Mouse (Mus musculus): ENCODE results near the gene Rgl2. TPM values are rescaled to one million over a fixed set of nuclear protein-coding genes. Genes with fewer than 3 reads are reported as not detected.

Rgl2 gene
- polyA plus RNA-seq, 1 experiment from 2014 or later, result 59.2 TPM

DNA sequence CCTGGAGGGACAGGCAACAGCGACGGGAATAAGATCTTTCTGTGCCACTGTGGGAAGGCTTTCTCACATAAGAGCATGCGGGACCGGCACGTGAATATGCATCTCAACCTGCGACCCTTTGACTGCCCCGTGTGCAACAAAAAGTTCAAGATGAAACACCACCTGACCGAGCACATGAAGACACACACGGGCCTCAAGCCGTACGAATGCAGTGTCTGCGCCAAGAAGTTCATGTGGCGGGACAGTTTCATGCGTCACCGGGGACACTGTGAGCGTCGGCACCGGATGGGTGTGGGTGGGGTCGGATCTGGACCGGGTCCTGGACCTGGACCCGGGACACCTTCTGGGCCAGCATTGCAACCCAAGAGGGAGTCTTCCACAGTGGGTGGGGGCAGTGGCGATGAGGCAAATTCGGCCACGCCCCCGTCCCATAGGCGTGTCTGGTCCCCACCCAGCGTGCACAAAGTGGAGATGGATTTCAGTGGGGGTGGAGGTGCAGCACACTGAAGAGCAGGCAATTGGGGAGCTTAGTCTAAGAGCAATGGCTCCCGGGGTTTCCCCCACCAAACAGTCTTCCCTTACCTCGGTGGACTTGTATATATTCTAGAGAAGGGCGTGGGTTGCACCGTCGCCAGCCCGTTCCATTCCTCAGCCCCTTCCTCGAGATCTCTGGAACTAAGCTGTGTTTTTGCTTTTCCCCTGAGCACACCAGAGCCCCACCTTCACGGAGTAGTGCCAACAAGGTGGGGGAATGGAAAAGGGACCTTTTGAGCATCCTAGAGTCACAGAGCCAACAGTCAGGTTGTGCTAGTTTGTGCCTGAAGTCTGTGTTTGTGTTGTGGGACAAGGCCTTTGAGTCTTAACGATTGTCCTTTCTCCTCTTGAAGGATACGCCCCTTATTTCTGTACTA is 10.8 kb upstream of the Rgl2 start:
- H3K27me3 ChIP-seq, result no peaks in the 10 kb centered on the region
- no peaks in the 10 kb centered on the region for H3K9me3 ChIP-seq
- H3K9ac ChIP-seq, result no peak overlapping the region
- WGBS, result 64% methylated on average over 37 of the region's 37 CpGs
- ATAC-seq (ENCODE audit: low FRiP score, low read depth), result no peak
- H3K4me3 ChIP-seq, result peak overlapping the region; percentile 65
- H3K4me2 ChIP-seq (replicated peaks), result peak overlapping the region; percentile 99
- peaks cover 44% of the 10 kb centered on the region for H3K4me1 ChIP-seq
- no peak overlapping the region for H3K27ac ChIP-seq
- peaks cover 23% of the 10 kb centered on the region for H3K36me3 ChIP-seq

DNA sequence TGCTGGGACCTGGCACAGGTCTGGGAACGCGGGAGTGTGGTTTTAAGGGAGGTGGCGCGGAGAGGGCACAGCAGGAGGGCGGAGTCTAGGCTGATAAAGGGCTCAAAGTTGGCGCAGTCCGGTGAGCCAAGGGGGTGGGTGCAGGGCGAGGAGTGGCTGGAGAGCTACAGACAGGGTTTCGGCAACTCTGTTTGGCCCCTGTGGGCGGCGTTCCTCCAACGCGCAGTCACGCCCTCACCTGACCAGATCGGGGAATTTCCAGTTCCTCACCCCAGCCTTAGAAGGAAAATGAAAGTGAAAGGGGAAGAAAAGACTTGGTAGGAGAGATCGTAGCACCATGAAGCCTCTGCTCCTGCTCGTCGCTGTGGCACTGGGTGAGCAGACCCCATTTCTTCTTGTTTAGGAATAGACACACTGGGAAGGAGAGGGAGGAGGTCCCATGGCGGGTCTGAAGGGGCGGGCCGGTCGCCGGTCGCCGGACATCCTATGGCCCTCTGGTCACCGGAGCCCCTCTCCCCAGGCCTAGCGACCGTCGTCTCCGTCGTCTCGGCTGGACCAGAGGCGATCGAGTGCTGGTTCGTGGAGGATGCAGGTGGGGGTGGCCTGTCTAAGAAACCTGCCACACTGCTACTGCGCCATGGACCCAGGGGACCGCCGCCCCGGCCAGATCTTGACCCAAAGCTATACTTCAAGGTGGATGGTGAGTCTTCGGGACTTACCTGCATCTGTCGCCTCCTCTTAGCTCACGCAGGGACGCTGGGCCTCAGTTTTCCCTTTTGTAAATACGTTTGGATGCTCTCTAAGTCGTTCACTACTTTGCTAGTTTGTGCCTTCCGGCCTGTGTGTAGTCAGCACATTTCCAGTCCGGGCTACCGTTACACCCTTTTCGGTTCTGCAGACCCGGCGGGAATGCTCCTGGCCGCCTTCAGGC is 9.7 kb upstream of the Rgl2 start:
- Histone ChIP-seq H3K36me3 (peaks cover 12% of the 10 kb centered on the region), H3K27ac (peak overlapping the region; percentile 77), H3K9ac (peak overlapping the region; percentile 82), H3K4me1 (peaks cover 38% of the 10 kb centered on the region), H3K27me3 (no peaks in the 10 kb centered on the region), H3K4me2 (replicated peaks) (peak overlapping the region; percentile 99), H3K4me3 (peak overlapping the region; percentile 65), H3K9me3 (no peaks in the 10 kb centered on the region)
- ATAC-seq (ENCODE audit: low FRiP score, low read depth), result no peak
- under 1% methylated on average over 52 of the region's 52 CpGs for WGBS

DNA sequence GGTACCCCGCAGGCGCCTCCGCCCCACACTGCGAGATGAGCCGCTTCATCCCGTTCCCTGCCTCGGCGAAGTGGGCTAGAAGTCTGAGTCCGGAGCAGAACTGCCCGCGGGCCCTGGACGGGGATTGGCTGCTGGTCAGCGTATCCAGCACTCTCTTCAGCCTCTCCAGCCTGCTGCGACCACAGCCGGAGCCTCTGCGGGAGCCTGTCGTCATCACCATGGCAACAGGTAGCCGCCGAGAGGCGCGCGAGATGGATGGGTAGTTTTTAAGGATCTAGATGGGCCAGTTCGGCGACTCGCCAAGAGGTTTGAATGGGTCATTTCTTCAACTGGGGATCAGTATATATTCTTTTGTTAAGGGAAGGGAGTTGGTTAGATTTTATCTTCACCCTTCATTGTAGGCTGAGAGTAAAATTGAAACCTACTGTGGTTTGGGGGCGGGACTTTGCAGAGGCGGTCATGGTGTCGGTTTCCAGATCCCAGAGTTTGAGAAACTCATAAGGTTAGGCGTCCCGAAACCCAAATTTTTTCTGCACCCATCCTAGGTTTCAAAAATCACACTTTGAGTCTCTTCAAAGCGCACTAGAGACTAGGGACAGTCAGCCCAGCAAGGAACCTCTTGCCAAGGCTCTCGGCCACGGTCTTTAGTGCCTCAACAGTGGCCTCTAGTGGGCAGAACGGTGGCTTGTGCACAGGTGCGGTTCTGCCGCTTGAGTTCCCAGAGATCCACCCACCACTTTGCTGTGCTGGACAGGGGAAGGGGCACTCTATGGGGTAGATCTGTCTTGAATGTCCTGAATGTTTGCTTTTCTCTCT is 8.9 kb upstream of the Rgl2 start:
- H3K4me1 ChIP-seq, result peaks cover 29% of the 10 kb centered on the region
- H3K27me3 ChIP-seq, result no peaks in the 10 kb centered on the region
- peak overlapping the region; percentile 99 for H3K4me2 ChIP-seq (replicated peaks)
- peak; percentile 25 for ATAC-seq (ENCODE audit: low FRiP score, low read depth)
- peaks cover 12% of the 10 kb centered on the region; the same call in 1 of the 2 replicates for H3K36me3 ChIP-seq
- peak overlapping the region; percentile 82 for H3K9ac ChIP-seq
- WGBS, result 1% methylated on average over 36 of the region's 36 CpGs
- H3K27ac ChIP-seq, result peak overlapping the region; percentile 77; the same call in 1 of the 2 replicates
- peak overlapping the region; percentile 65 for H3K4me3 ChIP-seq
- no peaks in the 10 kb centered on the region for H3K9me3 ChIP-seq

DNA sequence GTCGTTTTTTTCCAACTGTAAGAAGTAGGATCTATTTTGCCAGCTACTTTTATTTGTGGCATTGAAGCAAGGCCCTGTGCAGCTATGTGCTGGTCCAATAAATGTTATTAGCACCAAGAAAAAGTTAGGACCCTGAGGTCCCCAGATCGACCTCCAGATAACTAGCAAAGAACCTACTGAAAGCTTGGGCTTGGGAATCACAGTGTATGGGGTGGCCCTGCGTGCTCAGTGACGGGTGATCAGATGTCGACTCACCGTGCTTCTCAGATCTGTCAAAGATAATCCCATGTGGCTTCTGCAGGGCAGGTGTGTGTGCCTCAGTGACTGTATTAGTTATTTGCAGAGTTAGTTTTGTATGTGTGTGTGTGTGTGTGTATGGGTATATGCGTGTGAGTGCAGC is 8.0 kb upstream of the Rgl2 start:
- Histone ChIP-seq H3K4me3 (no peak overlapping the region), H3K27me3 (no peaks in the 10 kb centered on the region), H3K4me2 (replicated peaks) (no peak overlapping the region), H3K36me3 (peaks cover 21% of the 10 kb centered on the region; the same call in 1 of the 2 replicates), H3K27ac (no peak overlapping the region), H3K4me1 (peaks cover 29% of the 10 kb centered on the region), H3K9me3 (no peaks in the 10 kb centered on the region), H3K9ac (no peak overlapping the region)
- ATAC-seq (ENCODE audit: low FRiP score, low read depth), result no peak
- 85% methylated on average over 7 of the region's 7 CpGs for WGBS

DNA sequence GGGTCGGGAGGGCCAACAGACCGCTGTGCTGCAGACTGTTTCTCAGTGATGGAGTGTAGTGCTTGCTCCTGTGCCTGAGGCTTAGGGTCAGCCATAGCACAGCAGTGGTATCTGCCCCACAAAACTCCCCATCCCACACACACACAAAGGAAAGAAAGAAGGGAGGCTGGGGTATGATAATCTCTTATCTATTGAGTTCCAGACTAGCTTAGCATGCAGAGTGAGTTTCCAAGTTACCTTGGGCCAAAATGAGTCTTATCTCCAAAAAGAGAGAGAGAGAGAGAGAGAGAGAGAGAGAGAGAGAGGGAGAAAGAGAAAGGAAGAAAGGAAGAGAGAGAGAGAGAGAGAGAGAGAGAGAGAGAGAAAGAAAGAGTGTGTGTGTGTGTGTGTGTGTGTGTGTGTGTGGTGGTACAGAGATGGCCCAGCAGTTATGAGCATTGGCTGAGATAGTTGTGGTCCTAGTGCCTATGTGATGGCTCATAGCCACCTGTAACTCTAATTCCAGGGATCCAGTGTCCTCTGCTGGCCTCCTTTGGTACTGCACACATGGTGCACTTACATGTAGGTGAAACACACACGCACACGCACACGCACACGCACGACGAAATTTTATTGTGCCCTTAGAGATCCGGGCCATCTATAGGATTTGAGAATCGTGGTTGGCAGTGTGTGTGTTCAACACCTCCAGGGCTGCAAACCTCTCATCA is 4.6 kb upstream of the Rgl2 start:
- Histone ChIP-seq H3K9me3 (no peaks in the 10 kb centered on the region), H3K4me2 (replicated peaks) (no peak overlapping the region), H3K27me3 (no peaks in the 10 kb centered on the region), H3K4me1 (peaks cover 18% of the 10 kb centered on the region), H3K27ac (no peak overlapping the region), H3K9ac (no peak overlapping the region), H3K36me3 (peaks cover 22% of the 10 kb centered on the region; the same call in 1 of the 2 replicates), H3K4me3 (no peak overlapping the region)
- 85% methylated on average over 10 of the region's 10 CpGs for WGBS
- no peak for ATAC-seq (ENCODE audit: low FRiP score, low read depth)

DNA sequence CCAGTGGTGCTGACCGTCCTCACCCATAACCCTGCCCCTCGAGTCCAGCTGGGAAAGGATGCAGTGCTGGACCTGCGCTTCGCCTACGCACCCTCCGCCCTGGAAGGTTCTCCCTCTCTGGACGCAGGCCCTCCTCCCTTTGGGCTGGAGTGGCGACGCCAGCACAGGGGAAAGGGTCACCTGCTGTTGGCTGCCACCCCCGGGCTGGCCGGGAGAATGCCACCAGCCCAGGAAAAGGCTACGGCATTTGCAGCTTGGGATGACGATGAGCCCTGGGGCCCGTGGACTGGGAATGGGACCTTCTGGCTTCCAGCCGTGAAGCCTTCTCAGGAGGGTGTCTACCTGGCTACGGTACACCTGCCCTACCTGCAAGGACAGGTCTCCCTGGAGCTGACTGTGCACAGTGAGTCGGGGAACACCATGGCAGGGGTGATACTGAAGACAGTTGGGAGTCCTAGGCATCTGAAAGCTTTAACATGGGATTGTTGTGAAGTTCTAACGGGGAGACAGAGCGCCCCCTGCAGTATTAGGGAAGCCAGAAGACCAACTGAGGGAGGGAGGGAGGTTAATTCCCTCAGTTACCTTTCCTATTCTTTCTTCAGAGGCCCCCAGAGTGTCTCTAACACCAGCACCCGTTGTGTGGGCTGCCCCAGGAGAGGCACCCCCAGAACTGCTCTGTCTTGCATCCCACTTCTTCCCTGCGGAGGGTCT is 3.8 kb upstream of the Rgl2 start:
- WGBS, result 84% methylated on average over 21 of the region's 21 CpGs
- no peaks in the 10 kb centered on the region for H3K27me3 ChIP-seq
- no peak overlapping the region for H3K4me3 ChIP-seq
- H3K36me3 ChIP-seq, result peaks cover 22% of the 10 kb centered on the region; the same call in 1 of the 2 replicates
- no peak overlapping the region for H3K27ac ChIP-seq
- no peaks in the 10 kb centered on the region for H3K9me3 ChIP-seq
- no peak for ATAC-seq (ENCODE audit: low FRiP score, low read depth)
- no peak overlapping the region for H3K9ac ChIP-seq
- H3K4me1 ChIP-seq, result peaks cover 14% of the 10 kb centered on the region
- H3K4me2 ChIP-seq (replicated peaks), result no peak overlapping the region

DNA sequence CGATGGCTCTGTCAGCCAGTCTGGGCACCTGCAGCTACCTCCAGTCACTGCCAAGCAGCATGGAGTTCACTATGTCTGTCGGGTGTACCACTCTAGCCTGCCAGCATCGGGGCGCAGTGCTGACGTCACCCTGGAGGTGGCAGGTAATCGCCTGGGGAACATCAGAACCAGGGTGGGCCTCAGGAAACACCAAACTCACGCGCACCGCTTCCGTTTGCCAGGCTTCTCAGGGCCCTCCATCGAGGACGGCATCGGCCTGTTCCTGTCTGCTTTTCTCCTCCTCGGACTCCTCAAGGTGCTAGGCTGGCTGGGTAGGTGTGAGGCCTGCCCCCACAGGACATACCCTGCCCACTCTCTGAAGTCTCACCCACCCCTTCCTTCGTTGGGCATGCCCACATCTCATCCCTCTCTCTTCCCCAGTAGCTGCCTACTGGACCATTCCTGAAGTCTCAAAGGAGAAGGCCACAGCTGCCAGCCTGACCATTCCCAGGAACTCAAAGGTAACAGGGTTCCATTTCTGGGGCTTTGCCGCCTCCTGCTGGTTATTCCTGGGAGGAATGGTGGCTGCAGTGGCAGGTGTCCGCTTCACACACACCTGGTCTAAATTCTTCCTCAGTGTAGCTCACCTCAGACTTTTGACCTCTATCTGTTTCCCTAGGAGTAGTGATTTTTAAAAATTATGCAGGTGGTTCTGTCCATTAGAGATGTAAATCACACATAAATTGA is 3.0 kb upstream of the Rgl2 start:
- H3K4me2 ChIP-seq (replicated peaks), result no peak overlapping the region
- H3K4me3 ChIP-seq, result no peak overlapping the region
- no peak overlapping the region for H3K27ac ChIP-seq
- WGBS, result 75% methylated on average over 17 of the region's 17 CpGs
- no peaks in the 10 kb centered on the region for H3K9me3 ChIP-seq
- ATAC-seq (ENCODE audit: low FRiP score, low read depth), result no peak
- H3K27me3 ChIP-seq, result no peaks in the 10 kb centered on the region
- peaks cover 22% of the 10 kb centered on the region; the same call in 1 of the 2 replicates for H3K36me3 ChIP-seq
- peaks cover 21% of the 10 kb centered on the region for H3K4me1 ChIP-seq
- H3K9ac ChIP-seq, result no peak overlapping the region

DNA sequence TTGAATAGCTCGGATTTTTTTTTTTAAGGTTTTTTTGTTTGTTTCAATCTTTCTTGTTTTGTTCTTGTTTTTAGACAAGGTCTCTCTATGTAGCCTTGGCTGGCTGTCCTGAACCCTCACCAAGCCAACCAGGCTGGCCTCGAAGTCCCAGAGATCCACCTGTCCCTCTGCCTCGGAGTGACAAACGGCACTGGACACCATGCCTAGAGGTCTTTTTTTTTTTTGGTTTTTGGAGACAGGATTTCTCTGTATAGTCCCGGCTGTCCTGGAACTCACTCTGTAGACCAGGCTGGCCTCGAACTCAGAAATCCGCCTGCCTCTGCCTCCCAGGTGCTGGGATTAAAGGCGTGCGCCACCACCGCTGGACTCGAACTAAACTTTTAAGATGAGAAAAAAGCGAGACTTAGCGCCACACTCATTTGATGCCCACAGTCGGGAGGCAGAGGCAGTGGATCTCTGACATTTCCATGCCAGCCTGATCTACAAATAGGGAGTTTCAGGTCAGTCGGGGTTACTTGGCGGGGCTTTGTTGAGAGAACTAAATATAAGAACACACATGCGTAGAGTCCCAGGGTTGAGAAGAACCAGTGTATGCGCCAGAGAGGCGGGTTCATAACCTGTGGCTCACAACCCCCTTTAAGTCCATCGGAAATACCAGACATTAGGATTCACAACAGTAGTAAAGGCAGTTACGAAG is 944 bp upstream of the Rgl2 start:
- ATAC-seq (ENCODE audit: low FRiP score, low read depth), result no peak
- 63% methylated on average over 21 of the region's 21 CpGs for WGBS

DNA sequence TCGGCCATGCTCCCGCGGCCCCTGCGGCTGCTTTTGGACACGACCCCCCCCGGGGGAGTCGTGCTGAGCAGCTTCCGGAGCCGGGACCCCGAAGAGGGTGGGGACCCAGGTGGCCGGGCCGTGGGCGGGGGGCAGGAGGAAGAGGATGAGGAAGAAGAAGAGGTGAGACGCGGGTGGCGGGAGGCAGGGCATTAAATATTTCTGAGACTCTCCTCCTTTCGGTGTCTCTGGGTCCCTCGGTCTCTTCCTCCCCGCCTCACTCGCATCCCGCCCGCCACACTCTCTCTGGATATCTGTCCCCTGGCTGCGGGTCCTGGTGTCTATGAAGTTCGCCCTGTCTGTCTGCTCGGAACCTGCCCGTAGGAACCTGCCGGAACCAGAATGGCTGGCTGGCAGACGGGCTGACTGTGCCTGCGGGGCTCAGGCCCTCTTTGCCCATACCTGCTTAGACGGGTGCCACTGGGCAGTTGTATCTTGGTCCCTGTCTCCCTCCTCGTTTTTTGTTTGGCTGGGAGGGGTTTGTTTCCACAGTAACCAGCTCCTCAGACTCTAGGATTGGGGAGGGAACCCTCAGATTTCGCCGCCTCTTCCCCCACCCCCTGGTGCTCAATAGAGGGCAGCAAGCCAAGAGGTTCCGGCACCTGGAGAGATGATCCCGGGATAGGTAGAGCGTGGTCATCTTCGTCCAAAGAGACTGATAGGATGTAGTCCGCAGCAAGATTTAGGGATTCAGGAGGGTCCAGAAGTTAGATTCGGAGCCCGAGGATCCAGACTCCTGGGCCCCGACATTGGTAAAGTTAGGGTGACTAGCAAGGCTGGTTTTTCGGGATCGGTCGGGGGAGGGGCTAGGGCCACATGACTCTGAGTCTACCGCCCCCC is 1.2 kb downstream of the Rgl2 start:
- peak overlapping the region; percentile 96 for H3K27ac ChIP-seq
- H3K4me2 ChIP-seq (replicated peaks), result peak overlapping the region; percentile 98
- H3K9ac ChIP-seq, result peak overlapping the region; percentile 89
- peak; percentile 10; the same call in 1 of the 2 replicates for ATAC-seq (ENCODE audit: low FRiP score, low read depth)
- H3K36me3 ChIP-seq, result peaks cover 52% of the 10 kb centered on the region
- H3K4me1 ChIP-seq, result peaks cover 24% of the 10 kb centered on the region
- H3K27me3 ChIP-seq, result no peaks in the 10 kb centered on the region
- H3K9me3 ChIP-seq, result no peaks in the 10 kb centered on the region
- H3K4me3 ChIP-seq, result peak overlapping the region; percentile 87
- WGBS, result under 1% methylated on average over 45 of the region's 45 CpGs

More for the DNA sequence above, 944 bp upstream of the Rgl2 start:
- Histone ChIP-seq H3K27ac (no peak overlapping the region), H3K4me1 (peaks cover 24% of the 10 kb centered on the region), H3K4me2 (replicated peaks) (peak overlapping the region; percentile 98), H3K4me3 (peak overlapping the region; percentile 87), H3K9me3 (no peaks in the 10 kb centered on the region), H3K27me3 (no peaks in the 10 kb centered on the region), H3K9ac (peak overlapping the region; percentile 89), H3K36me3 (peaks cover 37% of the 10 kb centered on the region)
